Mouse (Mus musculus) hematopoietic stem cell, adult 5-6 weeks (primary cell): Measurements from ENCODE around the gene Axin1. TPM values are rescaled to one million over a fixed set of nuclear protein-coding genes. Genes with fewer than 3 reads are reported as not detected.
"Not testable (repeated sequence)": the region's sequence is repeated elsewhere in the genome, so short reads cannot be mapped to it uniquely, and the experiment has no call there.

Experiments
- ATAC-seq, 2 experiments: fragments of 125-278 bp in 1 of 2; replicated peaks in 1 of 2; 2 replicates each; pipeline ENCODE4 v1.8.0; 2016 to 2017; ENCODE audit warnings: inconsistent platforms in 2 of 2, mild to moderate bottlenecking in 2 of 2, moderate number of reproducible peaks in 2 of 2, low read depth in 1 of 2, moderate TSS enrichment in 1 of 2; ENCODE audit not compliant: low FRiP score in 2 of 2, poor library complexity in 2 of 2, severe bottlenecking in 2 of 2, insufficient read depth in 1 of 2, low TSS enrichment in 1 of 2
- total RNA-seq: library from RNA; stranded (forward); fragments of 172-1452, 232-1000 nt; gene quantifications from 2 replicates; pipeline ENCODE4 v1.2.3, GENCODE M21; 2017

The Axin1 gene
- total RNA-seq, 1 experiment from 2014 or later, result 358 TPM

GRCm38 (mm10) chr17:26151886-26152630 lies 13.6 kb downstream of the Axin1 start:
- no peak for ATAC-seq

DNA sequence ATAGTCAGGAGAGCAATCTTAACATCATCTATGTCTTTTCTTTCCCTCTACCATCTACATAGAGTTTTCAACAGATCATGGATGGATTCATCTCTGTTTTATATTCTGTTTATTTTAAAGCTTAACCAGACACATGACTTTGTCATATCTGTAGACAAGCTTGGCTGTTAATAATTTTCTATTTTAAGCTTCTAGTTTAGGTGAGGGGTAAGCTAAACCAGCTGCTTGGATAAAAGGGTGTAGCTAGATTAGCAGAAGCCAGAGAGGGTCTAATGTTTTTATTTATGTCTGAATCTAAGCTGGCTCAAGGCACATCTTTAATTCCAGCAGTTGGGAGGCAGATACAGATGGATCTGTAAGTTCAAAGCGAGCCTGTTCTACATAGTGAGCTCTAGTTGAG lies 24.2 kb downstream of the Axin1 start:
- ATAC-seq, result no peak

GRCm38 (mm10) chr17:26168039-26168438 lies 29.6 kb downstream of the Axin1 start:
- peak; percentile 94 to 98 for ATAC-seq

DNA sequence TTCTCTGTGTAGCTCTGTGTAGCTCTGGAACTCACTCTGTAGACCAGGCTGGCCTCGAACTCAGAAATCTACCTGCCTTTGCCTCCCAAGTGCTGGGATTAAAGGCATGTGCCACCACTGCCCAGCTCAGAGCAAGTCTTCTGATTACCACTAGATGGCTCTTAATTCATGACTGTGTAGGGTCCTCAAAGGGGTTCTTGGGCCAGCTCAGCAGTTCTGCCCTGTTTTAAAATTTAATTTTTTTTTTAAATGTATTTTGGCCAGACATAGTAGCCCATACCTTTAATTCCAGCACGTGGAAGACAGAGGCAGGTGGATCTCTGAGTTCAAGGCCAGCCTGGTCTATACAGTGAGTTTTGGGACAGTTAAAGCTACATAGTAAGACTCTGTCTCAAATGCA lies 36.8 kb downstream of the Axin1 start:
- ATAC-seq, result not testable (repeated sequence)

DNA sequence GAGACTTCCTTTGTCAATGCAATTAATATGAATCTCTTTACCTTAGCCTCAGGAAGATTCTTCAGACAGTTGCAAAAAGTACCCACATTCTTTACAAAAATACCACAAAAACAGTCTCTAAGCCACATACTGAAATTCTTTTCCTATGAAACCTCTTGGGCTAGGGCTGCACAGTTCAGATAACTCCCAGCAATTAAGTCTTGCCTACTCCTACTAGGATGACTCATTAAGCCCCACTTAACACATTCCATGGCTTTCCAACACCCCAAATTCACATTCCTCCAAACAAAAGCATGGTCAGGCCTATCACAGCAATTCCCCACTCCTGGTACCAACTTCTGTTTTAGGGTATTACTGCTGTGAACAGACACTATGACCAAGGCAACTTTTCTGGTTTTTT lies 40.1 kb downstream of the Axin1 start:
- ATAC-seq, result no peak

GRCm38 (mm10) chr17:26181179-26181578 lies 42.7 kb downstream of the Axin1 start:
- no peak for ATAC-seq

GRCm38 (mm10) chr17:26187592-26187991 lies 49.1 kb downstream of the Axin1 start:
- ATAC-seq, result no peak

DNA sequence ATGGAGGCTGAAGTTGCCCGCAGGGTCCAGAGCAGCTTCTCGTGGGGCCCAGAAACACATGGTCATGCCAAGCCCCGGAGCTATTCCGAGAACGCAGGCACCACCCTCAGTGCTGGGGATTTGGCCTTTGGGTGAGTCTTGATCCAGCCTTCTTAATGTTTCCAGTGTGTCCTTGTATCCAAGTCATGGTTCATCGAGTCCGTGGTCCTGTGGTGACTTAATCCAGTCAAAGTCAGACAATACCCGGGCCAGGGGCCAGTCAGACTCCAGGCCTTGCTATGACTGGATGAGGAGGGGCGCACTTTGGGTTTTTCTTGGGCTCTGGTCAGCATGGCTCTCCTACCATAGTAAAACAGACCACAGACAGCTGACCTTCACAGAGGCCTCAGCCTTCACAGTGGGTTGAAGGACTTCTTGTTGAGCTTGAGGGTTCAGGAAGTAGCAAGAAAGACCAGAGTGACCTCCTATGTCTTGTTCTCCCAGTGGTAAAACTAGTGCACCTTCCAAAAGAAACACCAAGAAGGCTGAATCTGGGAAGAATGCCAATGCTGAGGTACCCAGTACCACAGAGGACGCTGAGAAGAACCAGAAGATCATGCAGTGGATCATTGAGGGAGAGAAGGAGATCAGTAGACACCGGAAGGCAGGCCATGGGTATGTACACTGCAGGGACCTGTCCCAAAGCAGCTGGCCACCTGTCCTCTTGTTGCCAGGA lies 49.8 kb downstream of the Axin1 start:
- no peak for ATAC-seq

DNA sequence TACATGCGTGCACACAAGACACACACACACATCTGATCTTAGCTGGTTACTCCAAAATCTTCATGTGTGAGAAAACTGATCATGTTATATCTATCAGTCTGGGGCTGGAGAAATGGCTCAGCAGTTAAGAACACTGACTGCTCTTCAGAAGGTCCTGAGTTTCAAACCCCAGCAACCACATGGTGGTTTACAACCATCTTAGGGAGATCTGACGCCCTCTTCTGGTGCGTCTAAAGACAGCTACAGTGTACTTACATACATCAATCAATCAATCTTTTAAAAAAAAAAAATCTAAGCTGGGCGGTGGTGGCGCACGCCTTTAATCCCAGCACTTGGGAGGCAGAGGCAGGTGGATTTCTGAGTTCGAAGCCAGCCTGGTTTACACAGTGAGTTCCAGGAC lies 53.0 kb downstream of the Axin1 start:
- not testable (repeated sequence) for ATAC-seq

- no peak for ATAC-seq
Observed at GRCm38 (mm10) chr17:26192481-26193190, 54.1 kb downstream of the Axin1 start.

DNA sequence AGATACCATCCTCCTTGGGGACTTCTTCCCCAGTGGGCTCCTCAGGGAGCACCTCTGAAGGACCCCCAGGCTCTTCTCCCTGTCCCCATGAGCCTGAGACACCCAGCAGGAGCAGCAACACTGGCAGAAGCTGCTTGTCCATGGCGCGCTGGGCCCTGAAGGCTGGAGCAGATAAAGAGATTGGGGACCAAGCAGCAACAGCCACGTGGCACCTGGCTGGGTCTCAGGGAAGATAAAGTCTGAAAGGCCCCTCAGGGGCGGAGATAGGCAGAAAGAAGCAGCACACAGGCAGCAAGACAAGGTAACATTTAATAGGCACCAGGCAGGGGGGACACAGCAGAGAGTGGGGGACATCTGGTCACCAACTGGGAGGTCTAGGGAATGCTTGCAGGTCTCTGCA lies 60.4 kb downstream of the Axin1 start, which contains the start of gene Pdia2:
Gene Pdia2, minus strand, starts transcription at position 196 of the 400 bp plus-strand sequence.
- ATAC-seq, result no peak

DNA sequence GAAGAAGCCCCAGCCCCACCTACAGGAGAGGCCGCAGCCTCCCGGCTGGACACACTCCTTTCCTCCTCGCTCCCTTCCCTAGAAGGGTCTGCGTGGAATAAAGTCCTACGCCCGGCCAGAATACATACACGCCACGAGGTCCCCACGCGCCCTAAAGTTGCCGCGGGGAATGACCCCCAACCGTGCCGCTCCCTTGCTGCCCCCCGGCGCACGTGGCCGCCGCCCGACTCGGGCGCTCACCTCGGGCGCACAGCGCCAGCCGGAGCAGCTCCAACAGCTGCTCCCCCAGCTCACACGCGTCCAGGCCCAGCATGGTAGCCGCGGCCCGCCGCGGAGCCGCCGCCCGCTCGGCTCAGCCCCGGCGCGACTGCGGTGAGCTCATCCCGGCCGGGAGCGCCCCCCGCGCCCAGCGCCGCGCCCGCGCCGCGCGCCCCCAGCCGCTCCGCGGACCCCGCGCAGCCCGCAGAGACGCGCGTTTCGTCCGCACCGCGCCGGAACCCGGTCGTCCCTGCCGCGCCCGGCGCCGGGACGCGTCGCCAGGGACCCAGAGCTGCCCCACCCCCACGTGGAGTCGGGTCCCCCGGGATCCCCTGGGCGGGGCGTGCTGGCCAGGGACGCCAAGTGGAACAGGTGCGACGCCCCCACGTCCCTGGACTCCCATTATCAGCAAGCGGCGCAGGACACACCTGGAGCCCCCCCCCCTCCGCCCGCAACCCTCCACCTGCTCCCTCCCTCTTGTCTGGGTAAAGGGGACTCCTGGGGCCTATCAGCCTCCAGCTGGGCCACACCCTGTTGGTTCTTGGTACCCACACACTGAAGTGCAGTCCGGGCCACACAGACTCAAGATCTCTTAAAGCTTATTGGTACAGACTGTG lies 62.6 kb downstream of the Axin1 start:
- no peak for ATAC-seq

GRCm38 (mm10) chr17:26201998-26202397 lies 63.5 kb downstream of the Axin1 start:
- ATAC-seq, result no peak

GRCm38 (mm10) chr17:26202737-26203136 lies 64.2 kb downstream of the Axin1 start, which contains the start of gene Rgs11:
Gene Rgs11, plus strand, starts transcription at chr17:26202951.
- no peak for ATAC-seq

DNA sequence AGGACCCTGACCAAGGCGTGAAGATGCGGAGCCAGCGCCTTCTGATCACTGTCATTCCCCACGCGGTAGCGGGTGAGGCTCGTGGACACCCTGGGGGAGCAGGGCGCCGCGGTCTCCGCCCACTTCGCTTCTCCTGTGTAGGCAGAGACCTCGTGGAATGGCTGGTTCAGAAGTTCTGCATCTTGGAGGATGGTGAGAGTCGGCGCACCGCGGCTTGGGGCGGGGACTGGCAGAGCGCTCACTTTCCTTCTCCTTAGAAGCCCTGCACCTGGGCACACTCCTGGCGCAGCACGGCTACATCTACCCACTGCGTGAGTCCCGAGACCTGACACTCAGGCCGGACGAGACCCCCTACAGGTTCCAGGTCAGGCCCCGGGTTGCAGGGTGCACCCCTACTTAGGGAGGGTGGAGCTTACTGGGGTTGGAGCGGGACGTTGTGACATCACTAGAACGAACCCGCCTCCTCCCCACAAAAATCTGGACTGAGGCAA lies 64.9 kb downstream of the Axin1 start:
- peak; percentile 29 to 40 for ATAC-seq

DNA sequence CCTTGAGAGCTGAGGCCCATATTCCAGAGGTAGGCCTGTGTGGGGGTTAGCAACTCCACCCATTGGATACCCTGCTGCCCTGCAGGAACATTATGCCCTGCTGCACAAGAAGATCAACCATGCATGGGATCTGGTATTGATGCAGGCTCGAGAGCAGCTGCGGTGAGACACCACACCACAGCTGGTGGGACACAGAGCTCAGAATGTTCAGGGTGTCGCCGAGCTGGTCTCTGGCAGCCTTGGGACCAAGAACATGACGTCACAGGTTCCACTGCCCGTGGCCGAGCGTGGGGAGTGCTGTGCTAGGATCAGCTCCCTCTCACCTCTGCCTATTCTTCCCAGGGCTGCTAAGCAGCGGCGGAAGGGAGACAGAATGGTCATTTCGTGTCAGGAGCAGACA lies 66.3 kb downstream of the Axin1 start:
- ATAC-seq, result no peak

GRCm38 (mm10) chr17:26206392-26206791 lies 67.9 kb downstream of the Axin1 start:
- no peak for ATAC-seq
